Mouse (Mus musculus) heart, adult 9 months (tissue): ENCODE measurements around the gene Emc6.

ENCODE experiments used
- DNase-seq, 2 experiments: peaks; one replicate each; pipeline ENCODE4 v3.0.0; 2022; ENCODE audit warnings: low spot score in 2 of 2

Gene Emc6

GRCm38 (mm10) chr11:73176186-73176585 is 651 bp downstream of the Emc6 start:
- DNase-seq = no peak

- no peak for DNase-seq
Measured at GRCm38 (mm10) chr11:73175612-73176011, 1.2 kb downstream of the Emc6 start.

DNA sequence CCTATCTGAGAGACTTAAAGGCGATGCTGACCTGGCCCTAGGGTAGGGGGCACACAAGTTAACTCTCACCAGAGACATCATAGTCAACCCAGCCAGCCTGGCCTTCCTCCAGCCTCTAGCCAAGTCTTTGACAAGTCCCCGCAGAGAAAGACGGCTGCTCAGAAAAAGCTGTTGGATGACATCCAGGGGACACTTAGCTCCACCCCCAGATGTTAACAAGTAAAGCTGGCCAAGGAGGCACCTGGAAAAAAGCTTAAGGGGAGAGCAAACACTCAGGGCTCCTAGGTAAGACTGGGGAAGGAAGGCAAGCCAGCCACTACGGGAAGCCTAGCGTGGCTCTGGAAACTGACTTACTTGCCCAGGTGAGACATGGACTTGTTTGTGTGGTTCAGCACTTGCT is 4.7 kb downstream of the Emc6 start:
- DNase-seq = peak; percentile 79 to 80

GRCm38 (mm10) chr11:73169231-73169630 is 7.6 kb downstream of the Emc6 start:
- DNase-seq = no peak

- DNase-seq = no peak
Measured at GRCm38 (mm10) chr11:73168576-73168975, 8.3 kb downstream of the Emc6 start.

DNA sequence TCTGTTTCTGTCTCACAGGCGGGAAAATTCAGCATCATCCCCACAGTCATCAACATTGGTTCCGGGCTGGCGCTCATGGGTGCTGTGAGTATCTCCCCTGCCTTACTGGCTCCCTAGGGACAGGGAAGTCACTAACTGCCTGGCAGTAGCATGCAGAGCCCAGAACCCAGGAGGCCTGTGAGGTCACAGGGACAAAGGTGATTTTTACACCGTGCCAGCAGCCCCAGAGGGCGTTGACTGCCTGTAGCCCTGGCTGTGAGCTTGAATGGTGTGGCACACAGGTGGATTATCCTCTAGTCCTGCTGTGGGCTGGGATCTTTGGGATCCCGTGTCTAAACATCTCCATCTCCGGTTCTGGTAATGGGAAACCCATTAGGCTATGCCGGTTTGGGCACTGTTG is 8.8 kb downstream of the Emc6 start:
- DNase-seq = no peak

DNA sequence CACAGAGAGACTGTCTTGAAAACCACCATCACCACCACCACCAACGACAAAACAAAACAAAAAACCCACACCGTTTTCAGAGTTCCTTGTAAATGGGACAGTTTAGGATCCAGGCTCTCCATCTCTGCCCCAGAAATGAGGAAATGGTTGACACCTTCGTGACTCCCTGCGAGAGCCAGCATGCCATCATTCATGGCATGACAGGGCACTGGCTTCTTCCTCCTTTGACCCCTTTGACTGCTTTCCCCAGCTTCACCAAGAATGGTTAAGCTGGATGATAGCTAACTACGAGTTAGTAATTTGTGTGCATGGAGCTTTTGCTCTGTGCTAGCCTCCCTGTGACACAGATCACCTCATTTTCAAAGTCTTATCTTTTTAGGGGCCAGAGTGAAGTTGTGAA is 14.6 kb downstream of the Emc6 start:
- no peak for DNase-seq

DNA sequence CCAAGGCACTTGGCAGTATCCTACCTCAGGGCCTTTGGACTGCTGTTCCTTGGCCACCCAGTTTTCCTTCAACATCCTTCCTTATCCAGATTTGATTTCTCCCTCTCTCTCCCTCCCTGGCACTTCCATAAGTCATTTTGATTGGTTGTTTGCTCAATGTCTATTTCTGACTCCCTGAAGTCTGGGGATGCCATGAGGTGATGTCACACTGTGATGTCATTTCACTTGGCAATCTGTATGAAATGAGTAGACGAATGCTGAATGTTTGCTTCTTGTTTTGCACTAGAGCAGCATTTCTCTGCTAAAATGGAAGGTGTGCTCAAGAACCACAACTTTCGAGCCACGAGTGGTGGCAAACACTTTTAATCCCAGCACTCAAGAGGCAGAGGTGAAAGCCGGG is 15.2 kb downstream of the Emc6 start:
- no peak for DNase-seq

GRCm38 (mm10) chr11:73160811-73161200 is 16.0 kb downstream of the Emc6 start:
- peak; percentile 75 to 78 for DNase-seq

DNA sequence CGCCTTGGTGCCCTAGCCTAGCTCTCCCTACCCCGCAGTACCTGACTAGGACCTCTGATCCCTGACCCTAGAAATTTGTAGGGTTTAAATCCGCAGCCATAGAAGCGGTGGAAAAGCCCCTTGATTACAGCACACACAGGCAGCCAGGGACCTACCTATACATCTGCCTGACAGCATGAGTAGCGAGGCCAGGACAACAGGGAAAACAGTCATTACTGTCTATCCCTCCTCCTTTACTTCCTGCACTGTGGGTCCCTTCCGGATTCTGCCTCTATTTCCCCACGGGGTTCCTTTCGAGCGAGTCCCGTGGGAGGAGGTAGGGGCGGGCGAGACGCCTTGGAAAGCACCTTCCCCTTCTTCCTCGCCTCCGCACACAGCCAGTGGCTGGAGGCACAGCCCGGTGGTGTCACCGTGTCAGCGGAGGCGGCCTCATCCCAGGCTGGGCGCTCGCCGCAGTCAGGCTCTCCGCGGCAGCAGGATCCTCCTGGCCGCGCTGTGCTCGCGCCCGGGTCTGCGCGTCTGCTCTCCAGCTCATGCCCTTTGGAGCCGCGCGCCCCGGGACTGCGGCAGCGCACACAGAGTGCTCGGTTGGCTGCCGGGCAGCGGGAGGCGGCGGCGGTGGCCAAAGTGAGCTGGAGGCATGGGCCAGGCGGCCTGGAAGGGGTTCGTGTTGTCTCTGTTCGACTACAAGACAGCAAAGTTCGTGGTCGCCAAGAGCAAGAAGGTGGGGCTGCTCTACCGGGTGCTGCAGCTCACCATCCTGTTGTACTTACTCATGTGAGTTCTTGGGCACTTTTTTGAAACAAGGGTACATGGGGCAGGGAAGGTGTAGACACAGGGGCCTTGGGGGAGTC is 16.7 kb downstream of the Emc6 start, which contains the start of gene P2rx5:
Gene P2rx5, plus strand, starts transcription at position 465 of the 854 bp plus-strand sequence.
- DNase-seq = no peak

DNA sequence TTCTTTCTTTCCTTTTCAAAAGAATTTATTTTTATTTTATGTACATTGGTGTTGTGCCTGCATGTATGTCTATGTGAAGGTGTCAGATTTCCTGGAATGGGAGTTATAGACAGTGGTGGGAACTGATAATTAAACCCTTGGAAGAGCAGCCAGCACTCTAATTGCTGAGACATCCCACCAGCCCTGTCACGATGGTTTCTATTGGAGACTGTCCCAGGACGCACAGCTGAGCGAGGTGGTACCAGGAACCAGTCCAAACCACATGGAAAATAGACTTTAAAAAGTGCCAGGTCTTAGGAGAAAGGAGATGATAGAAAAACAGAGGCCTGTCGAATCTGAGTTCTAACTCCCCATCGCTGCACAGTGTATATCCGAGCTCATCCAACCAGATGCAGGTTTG is 21.8 kb downstream of the Emc6 start:
- DNase-seq = no peak

DNA sequence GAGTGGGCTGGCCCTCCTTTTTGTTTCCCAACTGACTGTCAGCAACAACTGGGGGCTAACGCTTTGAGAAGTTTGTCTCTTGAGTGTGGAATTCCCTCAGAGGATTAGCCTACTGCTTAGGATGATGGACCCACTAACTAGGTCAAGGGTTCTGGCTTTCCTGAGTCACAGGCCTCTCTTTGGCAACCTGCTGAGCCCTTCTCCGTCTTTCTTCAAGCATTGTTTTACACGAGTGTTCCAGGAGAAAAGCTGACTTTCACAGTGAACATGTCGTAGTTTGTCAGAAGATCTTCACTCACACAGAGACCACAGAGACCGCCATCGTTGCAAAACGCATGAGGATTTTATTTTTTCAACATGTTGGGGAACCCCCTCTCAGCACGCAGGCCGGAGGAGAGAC is 28.6 kb downstream of the Emc6 start:
- DNase-seq = no peak

DNA sequence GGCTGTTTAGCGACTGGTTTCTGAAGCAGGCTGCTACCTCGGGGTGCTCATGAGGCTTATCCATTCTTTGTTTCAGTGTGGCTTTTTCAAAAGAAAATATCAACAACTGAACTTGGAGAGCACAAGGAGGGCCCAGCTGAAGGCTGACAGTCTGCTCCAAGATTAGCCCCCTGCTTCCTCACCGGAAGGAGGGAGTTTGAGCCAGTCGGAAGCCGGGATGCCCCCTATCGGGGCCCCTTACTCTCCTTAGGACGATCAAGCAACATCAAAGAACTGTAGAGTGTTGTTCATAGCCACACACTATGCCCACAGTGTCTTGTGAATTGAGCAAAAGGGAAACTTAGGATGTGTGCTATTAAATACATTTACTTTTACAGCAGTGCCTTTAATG is 29.9 kb downstream of the Emc6 start:
- DNase-seq = no peak

GRCm38 (mm10) chr11:73146026-73146974 is 30.5 kb downstream of the Emc6 start:
- no peak for DNase-seq

- no peak for DNase-seq
Measured at GRCm38 (mm10) chr11:73144261-73144681, 32.6 kb downstream of the Emc6 start.

GRCm38 (mm10) chr11:73137591-73138501 is 39.0 kb downstream of the Emc6 start, which contains the start of gene Haspin:
TSS of gene Haspin (minus strand) at chr11:73138294.
- peak; percentile 78 to 88 for DNase-seq

GRCm38 (mm10) chr11:73137116-73137515 is 39.7 kb downstream of the Emc6 start:
- DNase-seq = no peak

DNA sequence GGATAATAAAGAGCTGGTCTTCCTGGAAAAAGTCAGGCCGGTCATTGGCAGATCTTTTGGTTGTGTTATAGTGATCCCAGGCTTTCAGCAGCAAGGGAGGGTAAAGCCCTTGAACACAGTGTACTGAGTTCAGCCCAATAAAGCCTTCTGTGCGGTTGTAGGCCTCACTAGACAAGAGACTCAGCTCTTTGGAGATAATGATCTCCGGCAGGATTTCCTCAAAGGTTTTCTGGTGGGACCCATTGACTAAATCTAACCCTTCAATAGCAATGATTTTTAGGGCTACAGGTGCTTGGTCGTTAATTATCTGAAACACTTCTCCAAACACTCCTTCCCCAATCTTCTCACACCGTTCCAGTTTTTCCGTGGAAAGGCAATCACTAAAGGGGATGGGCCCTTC is 40.2 kb downstream of the Emc6 start:
- no peak for DNase-seq

- no peak for DNase-seq
Measured at GRCm38 (mm10) chr11:73134222-73134621, 42.6 kb downstream of the Emc6 start.

GRCm38 (mm10) chr11:73132999-73133398 is 43.8 kb downstream of the Emc6 start:
- no peak for DNase-seq

- peak in 1 of 2 experiments; percentile 6 for DNase-seq
Measured at GRCm38 (mm10) chr11:73131020-73131419, 45.8 kb downstream of the Emc6 start.
